Mouse (Mus musculus) neural tube, embryonic 10.5 days (tissue): ENCODE measurements around the gene Cadm3.
"Not testable (repeated sequence)": the region's sequence is repeated elsewhere in the genome, so short reads cannot be mapped to it uniquely, and the experiment has no call there.

Experiments
- DNase-seq: peaks from one replicate; pipeline ENCODE4 v3.0.0-alpha.2; 2017; ENCODE audit warnings: low spot score; ENCODE audit errors: extremely low spot score

Gene Cadm3

DNA sequence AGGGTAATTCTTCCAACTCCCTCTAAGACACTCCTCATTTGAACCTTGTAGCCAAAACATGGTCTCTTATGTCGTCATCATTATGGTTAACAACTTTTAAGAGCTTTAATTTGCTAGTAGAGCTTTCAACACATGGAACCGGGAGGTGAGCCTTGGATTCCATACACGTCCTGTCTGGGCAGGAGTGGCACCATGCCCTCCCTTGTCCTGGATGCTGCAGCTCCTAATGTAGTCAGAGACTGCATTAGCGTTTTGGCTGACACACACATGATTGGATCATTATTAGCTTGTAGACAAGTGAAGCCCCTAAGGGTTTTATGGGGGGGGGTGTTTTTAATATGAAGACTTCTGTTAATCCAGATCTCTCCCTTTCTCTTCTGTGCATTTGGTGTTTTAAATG is 42.5 kb downstream of the Cadm3 start:
- no peak for DNase-seq

DNA sequence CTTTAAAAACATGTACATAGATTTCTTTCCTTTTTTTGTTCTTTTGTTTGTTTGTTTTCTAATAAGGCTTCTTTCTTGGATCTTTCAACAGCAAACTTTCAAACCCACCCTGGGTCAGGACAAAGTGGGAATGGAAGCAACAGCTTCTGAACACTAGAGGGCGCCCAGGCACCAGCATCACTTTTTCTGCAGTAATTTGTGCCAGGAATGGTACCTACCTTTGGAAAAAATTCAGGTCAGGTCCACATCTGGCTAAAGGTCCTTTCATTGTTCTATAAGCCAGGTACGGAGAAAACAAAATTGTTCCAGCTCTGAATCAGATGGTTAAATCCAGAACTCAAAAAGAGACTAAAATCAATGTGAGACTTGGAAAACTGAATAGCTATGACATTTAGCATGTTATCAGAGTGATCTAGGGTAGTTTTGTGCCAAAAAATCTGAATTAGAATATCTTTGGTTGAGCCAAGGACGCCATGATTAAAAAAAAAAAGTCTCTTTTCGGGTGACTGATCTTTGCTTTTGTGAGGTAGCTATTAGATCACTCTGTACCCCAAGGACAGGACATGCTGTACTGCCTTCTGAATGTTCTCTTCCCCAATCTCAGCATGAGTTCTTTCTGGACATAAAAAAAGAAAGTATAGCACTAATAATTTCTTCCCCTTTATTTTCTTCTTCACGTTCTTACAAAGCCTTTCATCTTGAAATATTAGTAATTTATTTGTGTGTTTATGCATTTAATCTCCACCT is 43.5 kb downstream of the Cadm3 start:
- DNase-seq, result no peak

DNA sequence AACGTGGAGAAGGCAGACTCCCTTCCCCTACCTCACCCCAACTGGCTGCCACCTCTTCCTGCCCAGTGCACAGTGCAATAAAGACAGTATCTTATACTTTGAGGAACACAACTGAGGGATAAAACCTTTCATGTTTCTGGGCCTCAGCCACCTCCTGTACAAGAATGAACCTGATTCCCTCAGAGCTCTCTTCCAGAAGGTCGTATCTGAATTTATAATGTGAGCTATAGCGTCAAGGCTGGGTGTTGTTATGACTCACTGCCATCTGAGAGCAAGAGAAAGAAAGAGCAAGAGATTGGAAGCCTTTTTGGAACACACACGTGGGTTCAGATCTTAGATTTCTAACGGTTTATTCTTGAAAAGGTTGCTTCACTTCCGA is 45.3 kb downstream of the Cadm3 start:
- no peak for DNase-seq

DNA sequence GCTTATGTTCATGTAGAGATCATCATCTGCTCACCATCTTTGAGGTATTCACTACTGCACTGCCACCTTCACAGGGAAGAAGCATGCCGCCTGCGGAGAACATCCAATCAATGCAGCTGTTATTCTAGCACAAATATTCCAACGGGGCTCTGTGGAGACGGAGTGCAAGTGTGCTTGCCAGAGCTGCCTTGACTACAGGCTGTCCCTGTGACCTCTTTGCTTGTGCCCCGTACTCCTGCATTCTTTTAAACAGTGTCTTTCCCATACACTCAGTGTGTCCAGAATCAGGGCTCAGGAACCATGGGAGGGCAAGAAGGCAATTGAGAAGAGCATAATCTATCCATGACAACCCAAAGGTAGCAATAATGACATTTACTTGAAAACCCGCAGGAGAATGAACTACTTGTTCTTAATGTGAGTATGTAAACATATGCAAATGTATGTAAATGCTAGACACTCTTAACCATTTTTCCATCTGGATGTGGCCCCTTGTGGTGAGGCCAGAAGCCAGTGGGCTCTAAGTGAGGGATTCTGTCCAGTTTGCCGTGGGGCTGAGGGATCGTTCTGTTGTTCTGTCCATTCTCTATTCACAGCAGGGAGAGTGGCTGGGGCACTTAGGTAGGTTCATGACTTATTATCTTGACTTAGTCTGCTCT is 45.8 kb downstream of the Cadm3 start:
- DNase-seq, result no peak

DNA sequence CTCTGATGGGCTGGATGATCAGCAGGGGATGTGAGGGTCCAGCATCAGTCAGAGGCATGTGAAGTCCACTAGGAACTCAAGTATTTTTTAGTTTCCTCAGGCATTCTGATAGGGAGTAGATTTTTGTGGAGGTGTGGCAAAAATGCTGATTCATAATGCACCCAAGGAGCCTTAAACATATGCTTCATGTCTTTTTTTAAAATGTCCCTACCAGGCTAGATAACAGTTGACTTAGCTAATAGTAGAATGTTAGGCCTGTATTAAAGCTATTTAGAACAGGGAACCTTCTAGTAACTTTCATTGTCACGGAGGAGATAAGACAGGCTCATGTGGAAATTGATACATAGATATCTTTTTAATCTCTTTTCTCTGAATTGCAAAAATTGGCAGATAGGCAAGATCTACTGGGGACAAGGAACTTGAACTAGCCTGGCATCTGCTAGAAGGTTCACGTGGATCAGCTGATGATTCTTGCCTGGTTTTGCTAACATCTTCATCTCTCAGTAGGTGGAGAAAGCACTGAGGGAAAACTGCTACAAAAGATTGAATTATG is 49.5 kb downstream of the Cadm3 start:
- DNase-seq, result no peak

DNA sequence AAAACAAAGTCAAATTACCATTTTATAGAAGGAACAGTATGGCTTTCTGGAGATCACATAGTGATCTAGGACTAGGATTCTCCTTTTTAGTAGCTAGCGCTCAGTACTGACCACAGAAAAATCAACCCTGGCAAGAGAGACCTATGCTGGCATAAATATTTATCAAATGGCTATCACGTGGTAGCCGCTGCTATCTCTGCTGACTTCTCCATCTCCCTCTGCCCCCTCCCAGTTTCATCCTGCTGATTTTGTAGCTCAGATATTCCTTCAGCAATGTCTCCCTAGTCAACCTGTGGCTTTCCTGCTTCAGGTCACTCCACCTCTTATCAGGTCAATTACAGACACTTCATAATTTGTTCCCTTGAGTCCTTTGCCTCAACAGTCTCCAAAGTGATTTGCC is 51.8 kb downstream of the Cadm3 start:
- DNase-seq, result no peak

DNA sequence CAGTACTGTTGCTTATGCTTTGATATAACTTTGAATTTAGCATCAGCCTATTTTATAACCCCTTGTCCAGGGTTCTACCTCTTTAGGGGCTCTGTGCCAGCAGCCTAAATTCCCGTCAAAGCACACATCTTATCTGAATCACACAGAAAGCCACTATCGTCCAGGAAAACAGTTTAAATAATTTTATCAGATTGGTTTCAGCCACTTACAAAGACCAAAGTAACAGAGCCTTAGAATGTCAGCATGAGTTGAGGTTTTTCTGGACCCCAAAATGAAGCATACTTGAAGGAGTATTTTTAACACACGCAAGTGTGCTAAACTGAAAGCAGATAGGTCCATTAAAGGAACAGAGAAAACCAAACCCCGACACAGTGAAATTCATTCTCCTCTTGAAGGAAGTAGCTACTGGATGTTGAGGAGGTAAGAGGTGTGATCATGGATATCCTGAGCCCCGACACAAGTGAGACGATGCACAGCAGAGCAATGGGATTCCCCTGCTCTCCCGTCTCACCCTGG is 53.9 kb downstream of the Cadm3 start:
- not testable (repeated sequence) for DNase-seq

DNA sequence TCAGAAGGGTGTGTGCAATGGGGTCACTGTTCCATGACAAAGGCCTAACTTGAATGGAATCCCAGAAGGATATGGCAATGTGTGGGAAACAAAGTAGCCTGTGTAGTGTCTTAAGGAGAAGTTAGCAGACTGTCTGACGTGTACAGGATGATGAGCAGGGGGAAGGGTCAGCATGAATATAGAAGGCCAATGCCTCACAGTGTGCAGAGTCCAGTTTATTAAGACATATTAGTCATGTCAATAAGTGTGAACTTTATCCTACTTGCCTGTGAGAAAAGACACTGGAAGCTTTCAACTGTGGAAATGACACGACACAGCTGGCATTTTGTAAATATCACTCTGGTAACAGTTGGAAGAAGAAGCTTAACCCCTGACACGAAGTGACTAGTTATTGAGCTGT is 64.7 kb downstream of the Cadm3 start:
- DNase-seq, result not testable (repeated sequence)
